Mouse (Mus musculus): ENCODE data around the gene Calr4.

DNA sequence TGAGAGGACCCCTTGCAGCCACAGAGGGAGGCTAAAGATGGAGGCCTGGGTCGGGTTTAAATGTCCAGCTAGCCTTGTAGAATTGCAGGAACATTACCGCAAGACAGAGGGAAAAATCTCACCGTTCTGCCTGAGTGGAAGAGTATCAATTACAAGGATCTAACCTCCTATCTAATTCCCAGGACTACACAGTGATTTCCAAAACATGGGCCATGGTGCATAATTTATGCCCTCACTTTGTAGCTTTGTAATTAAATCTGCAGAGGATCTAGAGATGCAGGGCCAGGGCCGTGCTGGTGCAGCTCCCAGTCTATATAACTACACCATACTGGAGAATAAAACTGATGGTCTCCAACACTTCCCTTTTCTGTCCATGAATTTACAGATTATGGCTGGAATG is 23.4 kb upstream of the Calr4 start:
- TF ChIP-seq CTCF (IDR thresholded peaks at IDR 0.05; ENCODE audit: low read depth, low read length) (no peak), POLR2A (IDR thresholded peaks at IDR 0.05; ENCODE audit: extremely low read depth, insufficient read depth, low read length) (no peak)
